Mouse (Mus musculus): ENCODE measurements around the gene Cdk5rap3. TPM values are rescaled to one million over a fixed set of nuclear protein-coding genes. Genes with fewer than 3 reads are reported as not detected.

The Cdk5rap3 gene
- total RNA-seq, 4 experiments from 2014 or later = 40.6 to 44.6 (median 41.9) TPM

DNA sequence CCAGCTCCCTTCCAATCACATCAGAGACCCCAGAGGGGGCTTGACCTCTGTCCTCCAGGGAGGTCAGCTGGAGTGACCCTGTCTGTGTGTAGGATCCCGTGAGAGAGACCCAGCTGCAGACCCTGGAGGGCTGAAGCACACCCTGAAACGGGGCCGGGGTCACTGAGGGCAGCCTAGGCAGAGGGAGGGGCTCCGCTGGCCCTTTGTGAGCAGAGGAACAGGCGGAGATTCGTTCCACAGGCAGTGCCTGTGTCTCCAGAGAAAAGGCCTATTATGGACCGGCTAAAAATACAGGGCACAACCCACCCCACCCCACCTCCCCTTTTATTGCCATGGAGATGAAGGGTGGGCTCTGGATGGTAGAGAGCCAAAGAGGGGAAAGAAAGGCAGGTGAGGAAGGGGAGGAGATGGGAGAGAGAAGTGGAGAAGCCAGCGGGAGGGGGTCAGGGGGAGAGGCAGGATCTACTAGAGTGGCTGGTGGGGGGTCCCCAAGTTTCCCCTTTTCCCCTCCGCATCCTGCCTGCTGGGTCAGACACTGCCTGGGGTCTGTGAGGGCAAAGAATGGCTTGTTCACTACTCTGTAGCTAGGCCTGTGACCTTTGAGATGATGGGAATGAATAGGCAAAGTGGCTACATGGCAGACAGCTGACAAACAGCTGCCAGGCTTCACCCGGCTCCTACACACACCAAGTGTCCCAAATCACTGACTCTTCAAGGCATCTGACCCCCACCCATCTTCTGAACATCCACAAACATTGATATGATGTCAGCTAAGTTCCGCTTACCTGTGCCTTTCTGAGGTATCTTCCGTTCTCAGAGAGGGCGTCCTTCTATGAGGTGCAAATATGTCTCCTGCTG lies 16.6 kb downstream of the Cdk5rap3 start:
- DNase-seq (ENCODE audit: low spot score in 2 of 2) = no peak

DNA sequence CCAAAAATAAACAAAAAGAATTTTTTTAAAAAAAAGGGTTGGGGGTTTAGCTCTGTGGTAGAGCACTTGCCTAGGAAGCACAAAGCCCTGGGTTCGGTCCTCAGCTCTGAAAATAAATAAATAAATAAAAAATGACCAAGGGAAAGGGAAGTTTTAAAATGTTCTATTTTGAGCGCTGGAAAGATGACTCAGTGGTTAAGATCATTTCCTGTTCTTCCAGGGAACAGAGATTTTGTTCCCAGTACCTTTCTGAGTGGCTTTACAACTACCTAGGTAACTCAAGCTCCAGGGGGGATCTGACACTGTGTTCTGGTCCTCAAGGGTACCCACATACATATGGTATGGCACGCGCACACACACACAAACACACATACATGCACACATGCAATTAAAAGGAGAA lies 20.4 kb downstream of the Cdk5rap3 start:
- DNase-seq (ENCODE audit: low spot score in 2 of 2) = no peak

- DNase-seq (ENCODE audit: low spot score in 2 of 2) = no peak
Measured at GRCm38 (mm10) chr11:96893203-96893842, 23.0 kb downstream of the Cdk5rap3 start.

GRCm38 (mm10) chr11:96891784-96892527 lies 24.3 kb downstream of the Cdk5rap3 start:
- no peak for DNase-seq (ENCODE audit: low spot score in 2 of 2)

- DNase-seq (ENCODE audit: low spot score in 2 of 2) = no peak
Measured at GRCm38 (mm10) chr11:96886942-96887546, 29.3 kb downstream of the Cdk5rap3 start.

GRCm38 (mm10) chr11:96885901-96886340 lies 30.4 kb downstream of the Cdk5rap3 start:
- DNase-seq (ENCODE audit: low spot score in 2 of 2) = no peak

DNA sequence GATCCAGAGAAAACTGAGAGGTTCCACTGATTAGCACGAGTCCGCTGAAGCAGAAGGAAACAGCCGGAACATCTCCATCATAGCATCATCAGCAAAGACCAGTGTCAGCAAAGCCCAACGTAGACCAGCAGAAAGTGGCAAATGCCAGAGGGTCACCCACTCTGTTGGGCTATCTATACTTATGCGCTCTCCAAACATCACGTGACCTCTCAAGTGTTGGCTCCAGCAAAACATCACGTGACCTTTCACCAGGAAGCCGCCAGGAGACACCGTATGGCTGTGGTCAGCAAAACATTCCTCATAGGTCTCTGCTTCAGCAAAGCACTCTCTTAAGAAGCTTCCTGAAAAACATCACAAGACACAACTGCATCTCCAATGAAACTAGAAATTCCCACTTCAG lies 36.0 kb downstream of the Cdk5rap3 start:
- DNase-seq (ENCODE audit: low spot score in 2 of 2) = no peak

DNA sequence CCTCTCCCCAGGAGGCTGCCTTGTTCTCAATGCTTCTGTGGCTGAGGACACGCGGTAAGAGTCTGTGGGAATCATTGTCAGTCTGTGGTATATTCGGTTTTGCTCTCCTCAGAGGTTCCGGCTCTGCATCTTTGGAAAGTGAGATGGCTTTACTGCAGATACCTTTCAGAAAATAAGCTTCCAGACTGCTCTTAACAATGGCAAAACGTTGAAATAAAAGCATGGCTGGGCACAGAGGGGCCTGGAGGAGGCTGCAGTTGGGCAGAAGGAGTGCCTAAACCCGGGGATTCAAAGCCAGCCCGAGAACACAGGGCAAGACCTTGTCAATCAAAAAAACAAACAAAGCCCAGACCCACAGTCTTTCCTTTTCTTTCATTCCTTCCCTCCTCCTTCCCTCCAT lies 36.9 kb downstream of the Cdk5rap3 start:
- no peak for DNase-seq (ENCODE audit: low spot score in 2 of 2)

- no peak for DNase-seq (ENCODE audit: low spot score in 2 of 2)
Measured at GRCm38 (mm10) chr11:96878715-96879114, 37.6 kb downstream of the Cdk5rap3 start.

DNA sequence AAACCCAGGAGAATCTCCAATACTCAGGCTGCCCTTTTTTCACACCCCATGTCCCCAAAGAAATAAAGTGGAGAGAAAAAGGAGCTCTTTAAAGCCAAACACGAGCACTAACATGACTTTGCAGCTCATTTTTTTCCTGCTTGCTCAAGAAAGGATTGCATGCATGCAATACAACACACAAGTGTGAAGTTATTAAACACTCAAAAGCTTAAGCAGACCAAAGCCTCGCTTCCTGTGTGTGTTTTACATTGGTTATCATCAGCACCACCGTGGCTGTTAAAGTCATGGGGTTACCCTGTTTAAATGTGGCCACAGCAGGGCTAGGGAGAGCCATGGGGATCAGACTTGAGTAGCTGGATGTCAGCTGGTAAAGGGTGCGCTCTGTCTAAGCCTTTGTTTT lies 39.2 kb downstream of the Cdk5rap3 start:
- DNase-seq (ENCODE audit: low spot score in 2 of 2) = no peak

DNA sequence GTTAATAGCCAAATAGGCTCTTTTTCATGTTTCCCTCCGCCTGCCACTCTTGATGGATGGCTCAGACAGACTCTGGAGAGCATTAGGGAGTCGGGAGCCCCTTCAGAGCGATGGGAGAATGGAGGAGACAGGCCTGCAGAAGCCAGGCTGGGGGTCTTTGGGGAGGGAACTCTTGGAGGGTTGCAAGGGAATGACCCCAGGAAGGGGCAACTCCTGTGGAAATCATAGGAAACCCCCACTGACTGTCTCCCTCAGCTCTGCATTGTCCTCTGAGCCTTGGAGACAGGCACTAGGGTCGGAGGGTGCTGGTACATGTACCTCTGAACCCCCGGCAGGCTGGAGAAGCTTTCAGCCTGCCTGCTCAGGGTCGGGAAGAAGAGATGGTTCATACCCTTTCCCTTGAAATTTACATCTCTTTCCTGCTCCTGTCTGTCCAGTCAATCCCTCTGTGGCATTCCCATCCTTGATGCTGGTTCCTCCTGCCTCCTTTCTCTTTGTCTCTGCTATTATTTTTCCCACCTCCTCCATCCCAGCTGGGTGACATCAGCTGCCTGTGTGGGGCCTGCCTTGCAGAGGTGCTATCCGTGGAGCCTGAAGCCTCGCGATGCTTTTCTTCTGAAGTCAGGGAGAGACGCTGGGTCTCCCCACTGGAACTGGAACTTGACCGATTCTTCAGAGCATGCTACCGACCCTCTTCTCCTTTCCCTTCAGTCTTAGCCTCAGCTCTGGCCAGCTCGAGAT lies 39.8 kb downstream of the Cdk5rap3 start:
- DNase-seq (ENCODE audit: low spot score in 2 of 2) = no peak

DNA sequence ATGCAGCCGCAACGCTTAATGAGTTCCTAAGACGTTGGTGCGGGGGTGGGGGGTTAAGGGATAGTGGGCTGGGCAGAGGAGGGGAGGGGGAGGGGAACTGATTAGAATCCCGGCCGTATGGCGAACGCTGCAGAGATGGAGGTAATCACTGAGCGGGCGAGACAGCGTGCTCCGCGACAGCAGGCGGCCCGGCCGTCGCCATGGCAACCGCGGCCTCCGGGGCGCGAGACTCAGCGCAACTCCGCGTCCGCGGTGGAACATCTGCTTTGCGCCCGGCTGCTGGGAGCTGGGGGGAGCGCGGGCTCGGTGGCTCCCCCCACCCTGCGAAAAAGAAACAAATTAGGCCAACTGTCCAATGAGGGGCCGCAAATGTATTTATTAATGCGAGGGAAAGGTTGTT lies 40.6 kb downstream of the Cdk5rap3 start:
- DNase-seq (ENCODE audit: low spot score in 2 of 2) = peak; percentile 78 to 83

DNA sequence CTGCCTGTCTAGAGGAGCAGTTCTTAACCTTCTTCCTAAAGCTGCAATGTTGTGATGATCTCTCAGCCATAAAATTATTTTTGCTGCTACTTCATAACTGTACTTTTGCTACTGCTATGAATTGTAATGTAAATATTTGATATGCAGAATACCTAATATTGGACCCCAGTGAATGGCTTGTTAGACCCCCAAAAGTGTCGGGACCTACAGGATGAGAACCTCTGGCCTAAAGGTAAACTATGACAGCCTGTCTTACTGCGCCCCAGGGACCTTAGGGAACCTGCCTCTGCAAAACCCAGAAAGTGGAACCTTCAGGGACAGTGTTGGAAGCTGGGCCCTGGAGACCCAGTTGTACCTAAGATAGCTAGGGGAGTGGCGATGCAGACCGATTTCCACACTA lies 41.0 kb downstream of the Cdk5rap3 start:
- DNase-seq (ENCODE audit: low spot score in 2 of 2) = no peak

- no peak for DNase-seq (ENCODE audit: low spot score in 2 of 2)
Measured at GRCm38 (mm10) chr11:96873601-96874140, 42.6 kb downstream of the Cdk5rap3 start.

DNA sequence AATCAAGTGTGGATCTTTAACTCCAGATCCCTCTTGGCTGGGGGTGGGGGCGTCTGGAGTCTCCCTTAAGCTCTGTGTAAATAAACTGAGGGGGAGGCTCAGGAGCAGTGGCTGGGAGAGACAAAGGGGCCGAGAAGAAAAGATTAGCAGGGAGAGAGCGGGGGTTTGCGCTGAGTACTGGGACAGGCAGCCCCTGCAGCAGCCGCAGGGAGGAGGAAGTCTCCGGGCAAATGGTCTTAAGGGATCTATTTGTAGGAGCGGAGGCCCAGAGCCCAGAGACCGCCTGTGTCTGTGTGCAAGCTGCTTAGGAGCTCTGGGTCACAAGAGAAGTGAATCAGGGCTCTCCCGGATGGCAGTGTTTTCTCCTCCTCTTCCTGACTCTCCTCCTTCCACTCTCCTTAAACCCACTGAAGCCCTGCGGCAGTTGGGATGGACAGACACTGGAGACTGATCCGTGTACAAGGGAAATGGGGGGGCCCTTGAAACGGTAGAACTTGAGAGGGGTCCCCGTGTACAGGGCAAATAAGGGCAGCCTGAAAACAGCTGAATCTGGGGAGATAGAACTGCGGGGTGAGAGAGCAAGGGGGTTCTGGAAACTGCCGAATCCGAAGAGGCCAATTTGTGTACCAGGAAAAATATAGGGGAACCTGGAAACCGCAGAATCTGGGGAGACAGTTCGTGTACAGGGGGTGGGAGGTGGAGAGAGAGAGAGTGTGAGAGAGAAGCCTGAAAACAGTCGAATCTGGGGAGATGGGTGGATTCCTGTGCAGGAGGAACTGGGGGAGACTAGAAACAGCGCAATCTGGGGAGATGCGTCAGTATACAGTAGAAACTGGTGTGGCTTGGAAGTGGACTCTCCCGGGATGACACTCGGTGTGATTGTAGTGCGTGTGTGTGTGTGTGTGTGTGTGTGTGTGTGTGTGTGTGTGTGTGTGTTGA lies 43.6 kb downstream of the Cdk5rap3 start:
- DNase-seq (ENCODE audit: low spot score in 2 of 2) = no peak

- peak; percentile 45 to 58 for DNase-seq (ENCODE audit: low spot score in 2 of 2)
Measured at GRCm38 (mm10) chr11:96867149-96867548, 49.1 kb downstream of the Cdk5rap3 start.

- no peak for DNase-seq (ENCODE audit: low spot score in 2 of 2)
Measured at GRCm38 (mm10) chr11:96863206-96863995, 52.9 kb downstream of the Cdk5rap3 start.

DNA sequence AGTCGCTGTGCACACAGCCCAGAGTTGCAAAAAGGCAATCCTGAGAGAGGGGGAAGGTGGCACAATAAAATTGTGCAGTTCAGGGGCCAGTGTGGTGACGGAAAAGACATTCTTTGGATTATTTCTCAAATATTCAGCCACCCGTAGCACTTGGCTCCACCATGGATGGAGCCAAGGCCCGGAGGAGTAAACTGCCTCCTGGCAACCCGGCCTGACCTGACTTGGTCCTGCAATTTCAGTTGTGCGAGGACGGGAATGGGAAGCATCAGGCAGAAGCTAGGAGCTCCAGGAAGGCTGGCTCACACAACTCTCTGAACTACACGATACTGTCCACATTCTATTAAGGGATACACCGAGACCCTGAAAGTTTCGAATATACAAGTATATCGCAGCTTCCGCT lies 53.8 kb downstream of the Cdk5rap3 start:
- DNase-seq (ENCODE audit: low spot score in 2 of 2) = no peak

- DNase-seq (ENCODE audit: low spot score in 2 of 2) = peak; percentile 85 to 89
Measured at GRCm38 (mm10) chr11:96861878-96862289, 54.4 kb downstream of the Cdk5rap3 start.

Data from left cerebral cortex, adult 8-10 months (tissue).